Mouse (Mus musculus) olfactory bulb, adult 2 months (tissue): ENCODE results near the gene Sspo.

Experiments used
- CTCF ChIP-seq: fragments of 200-500 bp; IDR thresholded peaks from 2 replicates; pipeline ENCODE4 v1.5.1; 2012; ENCODE audit warnings: low read depth, mild to moderate bottlenecking, low read length, moderate library complexity; ENCODE audit not compliant: insufficient read depth
- POLR2A ChIP-seq: fragments of 200-500 bp; IDR thresholded peaks from 2 replicates; pipeline ENCODE4 v1.6.1; 2012; ENCODE audit warnings: mild to moderate bottlenecking, low read depth, low read length, moderate library complexity; ENCODE audit not compliant: insufficient read depth

DNA sequence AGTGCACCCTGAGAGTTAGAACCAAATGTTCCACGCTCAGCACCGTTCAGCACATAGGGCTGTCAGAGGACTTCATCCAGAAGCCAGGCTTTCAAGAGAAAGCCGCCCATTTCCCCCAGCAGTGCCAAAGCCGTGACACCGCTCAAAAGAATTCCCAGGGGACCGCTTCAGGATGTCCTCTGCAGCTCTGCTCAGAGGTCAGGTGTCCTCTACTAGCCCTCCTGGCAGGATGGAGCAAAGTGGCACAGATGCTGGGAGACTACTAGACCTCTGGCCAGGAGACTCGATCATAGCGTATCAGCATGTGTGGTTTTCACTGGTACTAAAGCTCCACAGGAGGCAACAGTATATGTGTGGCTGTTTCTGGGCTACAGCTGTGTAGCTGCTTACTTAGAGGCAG lies 86.9 kb downstream of the Sspo start:
- TF ChIP-seq POLR2A (no peak), CTCF (no peak)
